Mouse (Mus musculus): Measurements from ENCODE around the gene Mroh2a.

Mroh2a gene

DNA sequence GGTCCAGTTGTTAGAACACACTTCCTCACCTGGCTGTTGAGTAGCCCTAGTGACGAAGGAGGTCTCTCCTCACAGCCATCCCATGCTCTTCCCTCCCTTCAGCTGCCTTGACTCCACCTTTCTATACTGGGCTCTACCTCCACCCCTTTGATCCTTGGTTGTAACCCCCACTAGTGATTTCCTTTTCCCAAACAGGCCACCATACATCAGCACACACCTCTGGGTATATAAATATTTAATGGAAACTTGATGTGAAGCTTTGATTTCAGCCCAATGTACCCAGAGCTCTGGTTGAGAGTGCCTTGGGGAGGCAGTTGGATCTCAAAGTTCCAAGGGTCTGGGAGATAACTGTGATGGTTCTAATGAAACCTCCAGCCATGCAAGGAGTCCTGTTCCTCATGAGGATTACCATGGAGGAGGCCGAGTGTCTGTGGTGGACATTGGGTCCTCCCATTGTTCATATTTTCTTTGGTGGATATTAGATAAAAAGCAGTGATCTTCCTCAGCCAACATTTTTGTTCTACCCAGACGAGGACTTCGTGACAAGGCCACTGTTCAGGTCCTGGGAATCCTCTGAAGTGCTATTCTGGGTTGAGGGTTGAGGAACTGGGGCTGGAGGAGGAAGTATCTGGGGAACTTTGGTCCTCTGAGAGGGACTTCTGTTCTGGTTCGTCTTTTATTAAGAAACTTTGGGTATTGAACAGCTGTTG lies at the start of gene Mroh2a:
Mroh2a (plus strand) TSS at position 317 of the 710 bp plus-strand sequence.
- DNase-seq (ENCODE audit: low spot score in 2 of 2), result peak; percentile 0 to 19

GRCm38 (mm10) chr1:88179657-88180056 lies 47.1 kb upstream of the Mroh2a start:
- DNase-seq (ENCODE audit: low spot score in 2 of 2), result no peak

- DNase-seq (ENCODE audit: low spot score in 2 of 2), result no peak
Measured at GRCm38 (mm10) chr1:88186325-88186935, 40.4 kb upstream of the Mroh2a start.

GRCm38 (mm10) chr1:88192136-88192535 lies 34.6 kb upstream of the Mroh2a start:
- DNase-seq (ENCODE audit: low spot score in 2 of 2), result no peak

GRCm38 (mm10) chr1:88195687-88196086 lies 31.1 kb upstream of the Mroh2a start:
- no peak for DNase-seq (ENCODE audit: low spot score in 2 of 2)

- no peak for DNase-seq (ENCODE audit: low spot score in 2 of 2)
Measured at GRCm38 (mm10) chr1:88197443-88197842, 29.3 kb upstream of the Mroh2a start.

DNA sequence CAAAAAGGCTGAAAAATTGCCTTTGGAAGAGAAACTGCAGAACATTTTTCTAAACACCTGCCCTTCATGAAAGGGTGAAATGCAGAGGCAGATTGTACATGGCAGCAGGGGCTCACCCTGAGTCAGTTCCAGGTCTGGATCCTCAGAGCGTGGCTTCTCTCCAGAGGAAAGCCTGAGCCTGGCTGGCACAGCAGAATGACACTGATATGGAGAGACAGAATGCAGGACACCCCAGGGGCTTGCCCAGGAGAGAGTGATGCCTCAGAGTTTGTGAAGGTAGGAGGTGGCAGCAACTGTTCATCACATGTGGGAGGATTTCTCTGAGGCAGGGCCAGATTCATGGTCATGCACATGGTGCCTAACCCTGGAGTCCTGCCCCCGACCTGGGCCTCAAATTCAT lies 26.8 kb upstream of the Mroh2a start:
- DNase-seq (ENCODE audit: low spot score in 2 of 2), result no peak

GRCm38 (mm10) chr1:88200456-88200855 lies 26.3 kb upstream of the Mroh2a start, which contains the start of gene Ugt1a2:
Gene Ugt1a2 (plus strand): TSS chr1:88200601.
- no peak for DNase-seq (ENCODE audit: low spot score in 2 of 2)

DNA sequence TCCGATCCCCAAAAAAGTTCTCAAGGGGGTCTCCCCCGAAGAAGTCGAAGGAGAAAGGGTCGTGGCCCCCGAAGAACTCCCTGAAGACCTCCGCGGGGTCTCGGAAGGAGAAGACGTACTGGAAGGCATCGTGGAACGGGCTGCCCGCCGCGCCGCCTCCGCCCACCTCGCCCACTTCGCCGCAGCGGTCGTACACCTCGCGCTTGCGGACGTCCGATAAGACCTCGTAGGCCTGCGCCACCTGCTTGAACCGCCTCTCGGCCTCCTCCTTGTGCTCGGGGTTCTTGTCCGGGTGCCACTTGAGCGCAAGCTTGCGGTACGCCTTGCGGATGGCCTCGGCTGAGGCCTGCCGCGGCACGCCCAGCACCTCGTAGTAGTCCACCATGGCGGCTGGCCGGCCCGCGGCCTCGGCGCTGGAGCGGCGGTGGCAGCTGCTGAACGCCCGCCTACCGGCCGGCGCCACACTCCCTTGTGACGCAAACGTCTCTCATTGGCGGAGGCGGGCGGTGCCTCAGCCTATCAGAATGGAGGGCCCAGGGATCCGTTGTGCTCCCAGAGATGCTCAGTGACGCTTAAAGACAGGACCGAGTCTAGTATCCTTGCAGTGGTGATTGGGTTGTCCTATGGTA lies 21.4 kb upstream of the Mroh2a start, which contains the start of gene Dnajb3:
Dnajb3 (minus strand) TSS at position 489 of the 629 bp plus-strand sequence.
- DNase-seq (ENCODE audit: low spot score in 2 of 2), result peak; percentile 55 to 80

GRCm38 (mm10) chr1:88206843-88207479 lies 19.8 kb upstream of the Mroh2a start:
- no peak for DNase-seq (ENCODE audit: low spot score in 2 of 2)

DNA sequence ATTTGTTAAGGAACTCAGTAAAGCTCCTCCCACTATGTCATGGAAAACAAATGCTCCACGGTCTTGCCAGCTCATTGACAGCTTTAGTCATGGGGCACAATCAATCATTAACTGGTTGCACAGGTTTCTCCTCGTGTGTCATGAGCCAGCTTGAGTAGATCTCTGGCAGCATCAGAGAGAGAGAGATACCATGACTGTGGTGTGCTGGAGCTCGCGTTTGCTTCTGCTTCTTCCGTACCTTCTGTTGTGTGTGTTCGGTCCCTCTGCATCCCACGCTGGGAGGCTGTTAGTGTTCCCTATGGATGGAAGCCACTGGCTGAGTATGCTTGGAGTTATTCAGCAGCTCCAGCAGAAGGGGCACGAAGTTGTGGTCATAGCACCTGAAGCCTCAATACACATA lies 15.0 kb upstream of the Mroh2a start, which contains the start of gene Ugt1a1:
Ugt1a1 (plus strand) TSS at position 148 of the 400 bp plus-strand sequence.
- no peak for DNase-seq (ENCODE audit: low spot score in 2 of 2)

DNA sequence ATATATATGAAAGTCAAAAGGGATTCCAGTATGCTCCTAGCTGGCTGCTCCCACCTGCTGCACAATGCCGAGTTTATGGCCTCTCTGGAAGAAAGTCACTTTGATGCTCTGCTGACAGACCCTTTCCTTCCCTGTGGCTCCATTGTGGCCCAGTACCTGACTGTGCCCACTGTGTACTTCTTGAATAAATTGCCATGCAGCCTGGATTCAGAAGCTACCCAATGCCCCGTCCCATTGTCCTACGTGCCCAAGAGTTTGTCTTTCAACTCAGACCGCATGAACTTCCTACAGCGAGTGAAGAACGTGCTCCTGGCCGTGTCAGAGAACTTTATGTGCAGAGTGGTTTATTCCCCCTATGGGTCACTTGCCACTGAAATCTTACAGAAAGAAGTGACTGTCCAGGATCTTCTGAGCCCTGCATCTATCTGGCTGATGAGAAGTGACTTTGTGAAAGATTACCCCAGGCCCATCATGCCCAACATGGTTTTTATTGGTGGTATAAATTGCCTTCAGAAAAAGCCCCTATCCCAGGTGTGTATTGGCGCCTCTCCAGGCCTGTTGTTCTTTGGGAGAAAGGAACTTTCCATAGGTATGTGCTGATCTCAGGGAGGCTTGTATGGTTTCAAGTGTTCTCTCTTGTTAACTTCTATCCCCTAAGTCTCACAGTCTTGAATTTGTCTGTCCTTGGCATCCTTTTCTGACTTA lies 14.3 kb upstream of the Mroh2a start:
- no peak for DNase-seq (ENCODE audit: low spot score in 2 of 2)

GRCm38 (mm10) chr1:88213061-88213460 lies 13.7 kb upstream of the Mroh2a start:
- DNase-seq (ENCODE audit: low spot score in 2 of 2), result no peak

GRCm38 (mm10) chr1:88213766-88214461 lies 12.9 kb upstream of the Mroh2a start:
- DNase-seq (ENCODE audit: low spot score in 2 of 2), result no peak

- no peak for DNase-seq (ENCODE audit: low spot score in 2 of 2)
Measured at GRCm38 (mm10) chr1:88214462-88214952, 12.3 kb upstream of the Mroh2a start.

GRCm38 (mm10) chr1:88215466-88216380 lies 11.1 kb upstream of the Mroh2a start:
- DNase-seq (ENCODE audit: low spot score in 2 of 2), result no peak

- DNase-seq (ENCODE audit: low spot score in 2 of 2), result no peak
Measured at GRCm38 (mm10) chr1:88216551-88216950, 10.2 kb upstream of the Mroh2a start.

GRCm38 (mm10) chr1:88217144-88217543 lies 9.6 kb upstream of the Mroh2a start:
- DNase-seq (ENCODE audit: low spot score in 2 of 2), result no peak

DNA sequence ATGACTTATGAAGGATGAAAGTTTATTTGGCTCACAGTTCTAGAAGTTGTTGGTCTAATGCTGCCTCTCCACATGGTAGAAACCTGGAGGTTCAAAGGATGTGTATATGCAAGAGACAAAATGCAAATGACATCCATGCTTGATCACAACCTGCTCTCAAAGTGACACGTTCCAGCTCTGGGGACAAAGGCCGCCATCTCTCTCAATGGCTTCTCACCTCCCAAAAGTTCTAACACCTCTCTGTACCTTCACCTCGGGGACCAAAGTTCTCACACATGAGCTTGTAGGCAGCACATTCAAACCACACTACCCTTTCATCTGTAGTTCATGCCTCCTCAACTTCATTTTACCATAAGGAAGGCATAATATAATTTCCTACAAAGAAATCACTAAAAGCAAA lies 9.2 kb upstream of the Mroh2a start:
- no peak for DNase-seq (ENCODE audit: low spot score in 2 of 2)

DNA sequence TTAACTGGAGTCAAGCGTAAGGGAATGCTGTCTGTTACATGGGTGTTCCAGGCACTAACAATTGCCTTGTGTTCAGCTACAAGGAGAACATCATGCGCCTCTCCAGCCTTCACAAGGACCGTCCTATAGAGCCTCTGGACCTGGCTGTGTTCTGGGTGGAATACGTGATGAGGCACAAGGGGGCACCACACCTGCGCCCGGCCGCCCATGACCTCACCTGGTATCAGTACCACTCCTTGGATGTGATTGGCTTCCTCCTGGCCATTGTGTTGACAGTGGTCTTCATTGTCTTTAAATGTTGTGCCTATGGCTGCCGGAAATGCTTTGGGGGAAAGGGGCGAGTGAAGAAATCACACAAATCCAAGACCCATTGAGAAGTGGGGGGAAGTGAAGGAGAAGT lies 8.7 kb upstream of the Mroh2a start:
- DNase-seq (ENCODE audit: low spot score in 2 of 2), result no peak
